Mouse (Mus musculus) gastrocnemius, postnatal 25 days (tissue): ENCODE measurements around the gene Dgkg. TPM values are rescaled to one million over a fixed set of nuclear protein-coding genes. Genes with fewer than 3 reads are reported as not detected.
A peak's percentile ranks its signal among the peaks of the same experiment; 100 is the strongest.

Experiments
- DNase-seq: peaks from one replicate; pipeline ENCODE4 v3.0.0; 2022
- total RNA-seq, 2 experiments: library from RNA; stranded (reverse); gene quantifications; 1 replicate in 1 of 2; 2 replicates in 1 of 2; pipeline ENCODE4 v1.2.3; 2021

The Dgkg gene
- total RNA-seq, 2 experiments from 2014 or later: 0.59 to 0.69 TPM

DNA sequence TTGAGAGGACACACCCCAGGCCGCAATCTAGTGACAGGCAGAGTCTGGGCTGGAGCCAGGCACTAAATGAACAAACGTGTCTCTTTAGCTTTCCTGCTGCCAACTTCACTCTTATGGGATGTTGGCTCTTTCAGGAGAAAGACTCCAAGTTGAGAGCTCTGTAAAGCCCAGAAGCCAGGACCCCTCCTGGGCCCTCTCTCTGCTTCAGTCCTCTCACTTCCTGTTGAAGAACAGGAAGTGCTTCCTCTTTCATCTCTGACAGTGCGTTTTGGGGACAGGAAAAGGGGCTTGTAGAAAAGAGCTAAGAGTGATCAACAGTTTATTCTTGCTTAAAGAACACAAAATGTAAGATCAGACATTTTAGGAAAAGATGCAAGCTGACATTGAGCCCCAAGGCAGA, 159.0 kb downstream of the Dgkg start:
- no peak for DNase-seq

DNA sequence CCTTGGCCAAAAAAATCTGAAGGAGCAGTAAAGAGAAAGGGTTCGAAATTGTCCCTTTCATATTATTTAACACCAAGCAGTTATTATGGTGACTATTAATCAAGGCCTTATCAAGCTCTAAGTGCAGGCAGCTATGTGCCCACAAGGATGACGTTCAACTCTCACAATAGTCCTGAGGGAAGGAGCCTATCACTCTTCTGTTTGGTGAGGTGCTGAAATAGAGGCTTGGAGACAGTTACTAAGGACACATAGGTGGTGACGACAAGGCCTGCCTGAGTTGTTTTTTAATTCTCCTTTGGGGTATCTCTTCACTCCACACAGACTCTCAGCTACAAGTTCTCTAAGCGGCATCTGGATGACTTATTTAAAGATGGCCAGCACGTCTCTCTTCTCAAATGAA, 161.8 kb downstream of the Dgkg start:
- DNase-seq: no peak

DNA sequence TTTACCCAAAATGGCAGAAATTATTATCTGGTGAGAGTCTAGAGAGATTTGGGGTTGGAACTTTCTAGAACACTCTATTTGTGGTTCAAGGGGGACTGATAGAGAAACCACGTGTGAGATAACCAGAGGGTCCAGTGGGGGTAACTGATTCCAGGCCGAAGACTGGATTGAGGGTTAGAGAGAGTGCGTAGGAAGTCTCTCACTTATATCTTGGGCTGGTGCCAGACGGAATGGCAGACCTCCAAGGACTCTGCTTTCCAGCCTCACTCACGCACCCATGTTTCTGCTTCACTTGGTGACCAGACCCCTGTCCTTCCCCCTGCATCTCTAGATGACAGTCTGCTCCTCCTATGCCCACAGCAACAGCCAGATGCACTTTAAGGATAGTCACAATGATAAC, 162.2 kb downstream of the Dgkg start:
- no peak for DNase-seq

DNA sequence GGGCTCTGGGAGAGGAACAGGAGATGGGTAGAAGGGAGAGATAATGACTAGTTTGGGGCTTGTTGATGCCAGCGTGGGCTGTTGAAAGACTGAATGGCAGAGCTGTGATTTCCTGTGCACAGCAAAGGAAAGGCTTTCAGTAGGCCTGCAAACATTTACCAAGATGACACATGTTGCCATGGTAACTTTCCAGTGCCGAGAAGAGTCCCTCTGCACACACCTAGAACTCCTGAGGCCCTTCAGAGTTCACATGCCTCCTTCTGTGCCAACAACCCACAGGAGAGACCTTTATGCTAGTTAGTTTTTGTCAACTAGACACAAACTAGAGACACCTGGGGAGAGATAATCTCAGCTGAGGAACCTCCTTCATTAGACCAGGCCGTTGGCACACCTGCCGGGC, 163.6 kb downstream of the Dgkg start:
- DNase-seq: no peak

DNA sequence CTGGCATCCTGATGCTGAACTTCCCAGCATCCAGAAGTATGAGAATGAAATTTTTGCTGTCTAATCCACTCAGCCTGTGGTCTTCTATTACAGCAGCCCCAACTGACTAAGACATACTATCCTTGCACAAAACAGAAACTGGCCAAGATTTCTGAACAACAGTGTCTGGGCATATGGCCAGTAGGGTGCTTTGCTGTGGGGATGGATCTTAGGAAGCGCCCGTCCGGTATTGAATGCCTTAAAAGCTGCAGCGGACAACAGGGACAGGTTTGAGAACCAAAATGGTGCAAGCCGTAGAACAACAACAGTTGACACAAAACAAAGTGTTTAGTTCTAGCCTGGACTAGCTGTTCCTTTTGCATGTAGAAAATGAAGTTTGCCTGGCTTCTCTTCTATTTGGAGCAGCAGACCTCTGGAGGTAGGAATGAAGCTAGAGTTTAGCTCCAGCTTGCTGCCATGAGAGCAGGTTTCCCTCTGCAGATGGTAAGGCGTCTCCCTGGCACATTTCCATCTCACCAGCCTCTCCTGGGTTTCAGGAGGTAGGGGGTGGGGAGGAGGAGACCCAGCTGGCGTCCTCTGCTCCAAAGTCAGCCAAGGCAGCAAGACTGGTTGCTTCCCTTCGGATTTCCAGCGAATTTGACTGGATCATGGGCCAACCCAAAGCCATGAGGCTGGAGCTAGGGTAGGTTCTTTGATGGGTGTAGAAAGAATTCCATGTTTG, 165.4 kb downstream of the Dgkg start:
- no peak for DNase-seq

DNA sequence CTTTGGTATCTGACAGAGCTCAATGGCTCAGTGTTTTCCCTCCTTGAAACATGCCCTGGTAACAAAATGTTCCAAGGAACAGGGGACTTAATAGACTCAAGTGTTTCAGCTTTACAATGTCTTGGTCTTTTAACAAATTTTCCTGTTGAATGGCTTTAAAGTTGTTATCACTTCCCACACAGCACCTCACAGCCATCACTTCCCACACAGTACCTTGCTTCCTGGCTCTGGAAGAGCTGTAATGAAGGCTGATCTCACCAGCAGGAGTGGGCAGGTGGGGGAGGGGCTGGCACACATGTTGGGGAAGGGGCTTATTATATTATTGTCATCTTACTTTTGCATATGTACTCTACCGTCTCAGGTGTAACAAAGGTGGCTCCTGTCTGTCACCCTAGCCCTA, 173.1 kb downstream of the Dgkg start:
- no peak for DNase-seq

DNA sequence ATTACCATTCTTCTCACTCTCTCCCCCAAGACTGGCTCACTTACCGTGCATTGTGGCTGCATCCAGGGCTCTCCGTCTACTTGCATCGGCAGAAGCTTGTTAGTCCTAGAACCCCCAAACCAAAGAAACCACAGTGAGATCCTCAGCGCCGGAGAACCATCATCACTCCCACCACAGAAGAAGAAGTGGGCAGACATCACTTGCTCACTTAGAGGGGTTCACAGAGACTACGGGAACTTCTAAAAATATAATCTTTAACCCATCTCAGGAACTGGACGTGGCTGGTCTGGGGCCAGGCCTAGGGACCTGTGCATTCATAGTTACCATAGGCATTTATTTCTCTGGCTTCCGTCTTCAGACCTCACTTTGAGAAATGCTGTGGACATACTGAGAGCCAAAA, 177.7 kb downstream of the Dgkg start:
- no peak for DNase-seq

DNA sequence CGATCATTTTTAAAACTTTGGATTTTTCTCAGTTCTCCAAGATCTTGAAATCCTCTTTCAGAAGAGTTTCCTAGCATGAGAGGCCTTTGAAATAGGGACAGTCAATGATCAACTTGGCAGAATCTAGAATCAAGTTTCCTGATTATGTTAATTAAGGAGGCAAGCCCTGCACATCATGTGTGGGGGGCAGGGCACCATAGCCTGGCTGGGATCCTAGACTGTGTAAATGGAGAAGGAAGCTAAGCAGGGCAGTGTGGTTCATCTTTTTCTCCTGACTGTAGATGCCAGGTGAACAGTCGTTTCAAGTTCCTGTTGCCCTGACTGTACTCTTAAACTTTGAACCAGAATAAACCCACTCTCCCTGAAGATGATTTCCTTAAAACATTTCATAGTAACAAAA, 185.3 kb downstream of the Dgkg start:
- DNase-seq: no peak

DNA sequence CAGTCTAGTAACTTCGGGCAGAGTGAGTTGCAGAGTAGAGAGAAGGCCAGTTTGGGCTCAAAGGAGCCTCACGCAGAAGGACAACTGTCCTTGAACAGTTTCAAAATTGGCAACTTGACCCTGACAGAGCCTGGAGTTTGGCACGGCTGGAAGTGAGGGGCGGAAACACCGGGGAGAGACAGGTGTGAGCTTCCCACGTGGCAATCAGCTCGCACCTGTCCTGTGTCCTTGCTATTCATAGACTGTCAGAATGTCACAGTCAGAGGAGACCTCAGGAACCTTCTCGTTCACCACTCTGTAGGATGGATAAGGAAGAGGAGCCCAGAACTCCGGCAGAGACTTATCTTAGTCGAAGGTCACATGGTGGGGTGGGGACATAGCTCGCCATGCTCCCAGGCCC, 187.6 kb downstream of the Dgkg start:
- DNase-seq: no peak

DNA sequence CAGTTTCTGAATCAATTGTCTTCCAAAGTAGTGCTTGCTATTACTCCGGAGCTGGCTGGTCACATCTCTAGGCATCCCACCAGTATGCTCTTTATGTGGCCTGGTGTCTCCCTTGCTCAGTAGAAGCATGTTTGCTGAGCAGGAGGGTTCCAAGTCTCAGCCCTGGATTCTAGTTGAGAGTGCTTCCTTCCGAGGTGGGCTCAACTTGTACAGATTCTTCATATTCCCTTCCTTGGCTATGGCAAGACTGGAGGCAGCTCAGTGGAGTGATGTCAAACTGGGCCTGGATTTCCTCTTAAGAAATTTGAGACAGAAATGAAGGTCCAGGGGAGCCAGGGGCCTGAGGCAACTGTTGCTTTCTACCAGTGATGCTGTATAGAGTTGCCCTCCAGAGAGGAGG, 189.9 kb downstream of the Dgkg start:
- DNase-seq: no peak

DNA sequence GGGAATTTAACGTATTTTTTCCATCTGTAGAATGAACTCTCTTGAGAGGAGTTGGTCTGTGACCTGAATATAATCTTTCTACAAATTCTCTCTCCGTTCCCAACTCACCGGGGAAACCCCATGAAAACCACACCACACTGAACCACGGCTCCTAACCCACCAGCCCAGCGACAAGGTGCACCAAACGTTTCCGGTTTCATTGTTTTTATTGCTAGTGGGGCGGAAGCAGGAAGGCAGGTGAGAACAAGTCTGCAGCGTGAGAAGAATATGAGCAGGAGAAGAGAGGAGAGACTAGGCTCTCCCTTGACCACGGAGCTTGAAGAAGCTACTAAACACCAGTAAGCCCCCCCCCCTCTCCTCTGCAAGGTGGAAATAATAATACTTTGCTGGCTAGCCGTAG, 190.6 kb downstream of the Dgkg start:
- no peak for DNase-seq

DNA sequence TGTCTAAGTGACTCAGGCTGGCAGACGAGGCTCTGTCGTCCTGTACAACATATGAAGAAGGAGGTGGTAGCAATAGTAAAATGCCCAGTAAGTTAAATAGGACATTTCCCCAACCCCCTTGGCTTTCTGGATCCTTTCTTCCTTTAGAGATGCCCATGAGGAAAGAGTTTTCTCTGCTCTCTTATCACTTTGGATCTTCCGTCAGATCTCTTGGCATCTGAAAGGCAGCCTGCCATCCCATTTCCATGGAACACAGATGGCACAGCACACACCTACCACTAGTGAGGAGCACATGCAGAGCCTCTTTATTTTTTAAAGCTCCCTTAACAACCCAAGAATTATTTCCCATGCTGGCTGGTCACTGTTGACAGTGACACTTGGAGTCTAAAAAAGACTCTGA, 194.8 kb downstream of the Dgkg start:
- peak; percentile 0 for DNase-seq

DNA sequence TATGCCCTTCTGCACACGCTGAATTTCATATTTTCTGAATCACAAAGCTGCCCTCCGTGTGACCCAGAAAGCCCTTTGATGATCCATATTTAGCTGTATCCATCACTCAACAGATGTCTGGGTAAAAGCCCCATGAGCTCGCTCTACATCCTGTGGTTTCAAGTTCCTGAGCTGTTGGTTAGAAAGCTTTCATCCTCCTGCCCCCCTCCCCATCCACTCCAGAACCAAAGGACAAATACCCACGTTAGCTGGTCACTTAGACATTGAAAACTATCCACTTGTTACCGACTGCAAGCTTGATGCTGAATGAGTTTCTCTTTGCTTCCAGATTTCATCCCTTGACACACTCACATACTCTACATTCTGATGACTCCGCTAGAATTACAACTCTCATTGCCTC, 195.3 kb downstream of the Dgkg start:
- peak; percentile 0 for DNase-seq

DNA sequence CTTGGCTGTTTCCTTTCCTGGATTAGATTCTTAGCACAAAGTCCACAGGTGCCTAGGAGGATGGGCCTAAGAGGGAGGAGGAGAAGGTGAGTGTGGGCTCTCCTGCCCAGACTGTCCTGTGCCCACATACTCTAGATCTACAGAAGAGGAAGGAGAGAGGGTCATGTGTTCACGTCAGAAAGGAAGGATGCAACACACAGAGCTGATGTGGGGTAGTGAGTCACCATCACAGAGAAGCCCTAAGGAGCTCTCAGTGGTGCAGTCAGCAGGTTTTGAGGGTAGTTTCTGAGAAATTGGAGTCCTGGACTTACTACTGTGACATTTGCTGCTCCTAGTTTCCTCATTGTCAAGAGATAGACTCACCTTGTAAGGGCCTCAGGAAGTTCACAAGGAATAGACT, 196.1 kb downstream of the Dgkg start:
- peak; percentile 0 for DNase-seq

DNA sequence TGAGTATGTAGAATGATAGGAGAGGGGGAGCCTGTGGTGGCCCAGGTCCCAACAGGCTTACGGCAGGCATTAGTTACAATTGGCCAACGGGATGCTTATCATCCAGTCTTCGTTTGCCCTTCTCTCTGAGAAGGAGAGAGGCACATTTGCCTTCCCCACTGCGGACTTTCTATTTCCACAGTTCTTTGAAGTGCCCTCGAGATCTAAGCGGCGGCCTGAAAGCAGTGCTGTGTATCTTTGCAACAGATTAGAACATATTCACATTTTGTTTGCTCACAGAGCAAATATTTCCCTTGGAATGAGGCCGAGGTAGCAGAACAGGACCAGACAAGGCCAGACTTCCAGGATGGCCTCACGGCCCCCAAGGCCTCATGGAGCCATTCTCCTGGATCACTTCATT, 204.9 kb downstream of the Dgkg start:
- no peak for DNase-seq

DNA sequence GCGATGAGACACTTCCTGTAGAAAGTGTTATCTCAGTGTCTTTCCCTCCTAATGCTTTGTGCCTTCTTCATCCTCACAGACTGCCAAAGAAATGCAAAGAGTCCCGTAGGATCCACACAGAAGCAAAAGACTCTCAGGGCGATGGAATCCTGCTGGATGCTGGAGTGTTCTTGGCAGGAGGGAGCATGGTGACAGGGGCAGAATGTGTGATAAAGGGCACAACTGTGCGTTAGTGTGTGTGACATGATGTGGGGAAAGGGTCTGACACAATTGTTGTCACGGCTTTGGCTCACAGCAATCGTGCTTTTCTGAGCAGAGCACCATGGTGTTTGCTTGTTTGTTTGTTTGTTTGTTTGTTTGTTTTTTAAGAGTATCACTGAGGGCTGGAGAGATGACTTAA, 208.9 kb downstream of the Dgkg start:
- DNase-seq: no peak

DNA sequence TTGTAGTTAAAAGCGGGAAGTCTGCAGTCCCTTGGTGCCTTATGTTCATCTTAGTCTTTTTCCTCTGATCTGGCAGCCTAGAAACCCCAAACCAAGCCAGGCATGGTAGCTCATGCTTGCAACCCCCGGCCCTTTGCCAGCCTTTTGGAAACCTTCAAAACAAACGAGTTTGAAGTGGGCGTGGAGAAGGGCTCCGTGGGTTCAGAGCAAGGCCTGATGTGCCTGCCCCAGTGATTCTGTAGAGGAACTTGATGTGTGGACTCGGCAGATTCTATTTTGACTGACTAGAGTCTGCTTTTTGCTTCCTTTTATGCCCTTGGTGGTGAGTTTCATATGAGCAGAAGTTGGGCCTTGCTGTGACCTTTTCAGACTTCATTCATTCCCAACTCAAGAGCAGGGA, 212.2 kb downstream of the Dgkg start:
- no peak for DNase-seq

DNA sequence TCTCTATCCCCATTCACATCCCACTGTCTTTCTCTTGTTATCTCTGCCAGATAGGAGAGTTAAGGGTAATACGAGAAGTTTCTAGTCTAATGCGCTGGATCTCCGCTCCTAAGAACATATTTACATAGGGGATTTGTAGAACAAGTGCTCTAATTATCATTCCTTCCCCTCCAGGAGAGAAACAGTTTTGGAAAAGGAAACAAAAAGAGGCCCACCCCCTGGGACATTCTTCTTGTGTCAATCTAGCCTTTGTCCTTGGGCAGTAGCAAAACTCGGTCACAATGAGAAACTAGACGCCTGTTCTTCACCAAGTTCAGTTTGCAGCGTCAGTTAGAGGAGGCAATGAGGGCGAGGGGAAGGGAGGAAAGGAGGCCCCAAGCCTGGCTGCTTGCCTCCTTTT, 214.8 kb downstream of the Dgkg start:
- DNase-seq: no peak

DNA sequence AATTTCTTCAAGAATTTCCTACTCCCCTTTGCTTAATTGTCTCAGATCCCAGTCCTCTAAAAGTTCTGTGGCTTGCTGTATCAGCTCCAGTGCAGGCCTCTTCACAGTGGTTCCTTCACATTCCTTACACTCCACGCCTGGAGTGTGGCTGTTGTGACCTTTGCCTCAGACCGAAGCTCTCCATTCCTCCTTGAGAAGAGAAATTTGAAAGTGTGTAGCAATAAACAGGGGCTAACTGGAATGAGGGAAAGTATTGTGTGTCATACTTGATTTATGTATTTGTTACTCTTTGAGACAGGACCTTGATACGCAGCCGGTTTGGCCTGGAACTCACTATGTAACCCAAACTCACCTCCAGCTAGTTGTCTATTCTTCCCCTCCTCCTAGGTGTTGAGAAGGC, 215.7 kb downstream of the Dgkg start:
- DNase-seq: no peak

DNA sequence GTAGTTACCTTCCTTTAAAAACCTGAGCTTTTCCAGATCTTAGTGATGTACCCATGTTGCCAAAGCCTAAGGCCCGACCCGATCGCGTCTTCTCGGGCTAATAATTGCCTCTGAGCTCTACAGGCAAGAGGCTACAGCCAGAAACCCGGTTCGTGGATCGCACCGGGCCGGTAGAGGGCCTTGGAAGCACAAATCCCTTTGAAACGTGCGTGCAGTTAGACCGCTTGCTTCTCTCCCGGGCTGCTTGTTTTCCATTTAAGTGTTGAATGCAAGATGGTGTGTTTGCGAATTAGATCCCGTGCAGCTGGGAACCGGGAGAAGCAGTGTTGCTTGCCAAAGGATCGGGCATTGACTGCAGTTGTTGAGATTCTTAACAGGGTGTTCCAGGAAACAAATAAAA, 216.8 kb downstream of the Dgkg start:
- peak; percentile 21 for DNase-seq

DNA sequence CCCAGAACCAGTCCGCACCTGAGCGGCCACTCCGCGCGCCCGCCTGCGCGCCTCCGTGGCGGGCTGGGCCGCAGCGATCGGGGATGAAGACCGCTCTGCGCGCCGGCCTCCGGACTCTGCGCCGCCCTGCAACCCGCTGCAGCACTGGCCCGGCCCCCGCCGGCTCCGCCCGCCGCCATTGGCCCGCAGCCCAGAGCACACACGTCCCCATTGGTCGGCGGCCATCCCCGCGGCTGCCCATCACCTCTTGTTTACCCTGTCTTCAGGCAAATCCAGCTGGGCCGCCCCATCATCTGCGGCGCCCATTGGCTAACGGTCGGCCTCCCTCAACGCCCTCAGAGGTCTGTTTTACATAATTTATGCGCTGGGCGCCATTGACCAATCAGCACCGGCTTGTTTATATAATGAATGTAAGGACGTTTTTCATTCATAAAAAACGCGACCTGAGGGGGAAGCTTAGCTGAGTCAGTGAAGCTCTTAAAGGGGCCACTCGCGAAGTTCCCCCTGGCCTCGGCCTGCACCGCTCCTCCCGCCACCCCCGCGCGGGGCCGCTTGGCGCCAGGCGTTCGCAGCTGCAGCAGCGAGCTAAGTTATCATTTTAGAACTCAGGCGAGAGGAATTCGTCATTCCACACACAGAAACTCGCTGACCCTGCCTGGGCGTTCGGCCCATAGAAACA, 217.4 kb downstream of the Dgkg start, which contains the start of gene Etv5:
Gene Etv5 (minus strand): TSS at position 221 of the 679 bp plus-strand sequence.
- DNase-seq: peak; percentile 100

DNA sequence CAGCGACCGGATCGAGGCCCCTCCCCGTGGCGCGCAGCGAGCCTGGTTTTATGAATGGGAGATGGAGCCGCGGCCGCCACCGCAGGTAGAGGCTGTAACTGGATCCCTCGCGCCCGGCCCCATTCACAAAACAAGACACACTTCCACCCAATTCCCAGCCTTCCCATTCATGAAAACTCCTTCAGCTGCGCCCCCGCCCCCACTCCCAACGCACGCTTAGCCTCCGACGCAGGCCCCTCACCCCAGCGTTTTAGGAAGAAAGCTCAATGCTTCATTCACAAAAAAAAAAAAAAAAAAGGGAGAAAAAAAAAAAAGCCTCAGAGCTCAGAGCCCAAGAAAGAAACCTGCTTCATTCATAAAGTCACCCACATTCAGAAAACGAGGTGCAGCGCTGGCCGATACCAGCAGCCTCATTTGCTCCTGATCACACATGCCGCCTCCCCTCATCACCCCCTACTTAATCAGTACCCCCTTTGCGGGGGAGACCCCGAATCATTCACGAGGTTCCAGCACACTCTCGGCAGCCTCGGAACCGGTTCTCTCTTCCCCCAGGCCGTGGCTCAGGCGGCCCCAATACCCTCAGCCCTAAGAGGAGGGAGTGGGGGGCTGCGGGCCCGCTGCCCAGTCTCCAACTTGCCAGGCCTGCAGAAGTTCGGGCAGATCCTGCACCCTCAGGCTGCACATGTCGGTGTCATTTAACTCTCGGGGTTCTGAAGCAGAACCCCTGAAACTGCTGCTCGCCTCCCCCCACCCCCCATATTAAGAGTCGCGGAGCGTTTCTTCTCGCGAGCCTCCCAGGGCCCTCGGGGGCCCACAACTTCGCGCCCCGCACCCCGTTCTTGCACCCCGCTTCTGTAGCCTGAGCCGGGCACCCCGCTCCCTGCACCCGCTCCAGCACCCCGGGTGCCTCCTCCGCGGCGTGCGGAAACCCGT, 218.3 kb downstream of the Dgkg start:
- peak; percentile 33 for DNase-seq

DNA sequence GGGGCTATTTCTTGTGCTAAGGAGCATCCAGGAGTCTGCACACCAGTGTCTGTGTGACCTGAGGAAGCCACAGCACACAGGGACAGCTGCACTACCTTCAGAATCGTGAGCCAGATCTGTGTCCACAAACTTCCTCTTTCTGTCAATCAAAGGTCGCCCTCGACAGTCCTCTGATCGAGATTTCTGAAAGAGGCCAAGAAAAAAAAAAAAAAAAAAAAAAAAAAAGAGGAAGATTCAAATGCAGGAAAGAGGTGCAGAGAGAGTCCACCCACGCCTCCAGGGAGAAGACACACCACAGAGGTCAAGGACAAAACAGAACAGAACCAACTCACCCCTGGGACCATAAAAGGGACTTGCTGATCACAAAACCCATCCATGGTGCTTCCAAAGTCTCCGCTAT, 220.9 kb downstream of the Dgkg start:
- no peak for DNase-seq
